Mouse (Mus musculus) ES-E14 (cell line): ENCODE measurements at regions not wholly inside any gene's neighbourhood (a gene's known extent, or its start where the extent isn't known, plus 50 kb on each side); places are given as distances from the start of the nearest gene placed in this dataset.

ENCODE experiments used
- CHD2 ChIP-seq: IDR thresholded peaks from 2 replicates; pipeline ENCODE4 v1.6.1; 2014; ENCODE audit warnings: mild to moderate bottlenecking, low read depth, low read length, inconsistent platforms
- HCFC1 ChIP-seq: IDR thresholded peaks from 2 replicates; pipeline ENCODE4 v1.6.1; 2012; ENCODE audit warnings: low read length, inconsistent platforms, borderline replicate concordance; ENCODE audit not compliant: insufficient read depth
- MAFK ChIP-seq: IDR thresholded peaks from 2 replicates; pipeline ENCODE4 v1.6.1; 2014; ENCODE audit warnings: mild to moderate bottlenecking, low read depth, low read length, inconsistent platforms; ENCODE audit not compliant: insufficient read depth
- ZC3H11A ChIP-seq: IDR thresholded peaks from 2 replicates; pipeline ENCODE4 v1.6.1; 2012; ENCODE audit warnings: low read depth, mild to moderate bottlenecking, inconsistent platforms, low read length, borderline replicate concordance
- ZNF384 ChIP-seq: IDR thresholded peaks from 2 replicates; pipeline ENCODE4 v1.6.1; 2012; ENCODE audit warnings: low read depth, low read length, inconsistent platforms

DNA sequence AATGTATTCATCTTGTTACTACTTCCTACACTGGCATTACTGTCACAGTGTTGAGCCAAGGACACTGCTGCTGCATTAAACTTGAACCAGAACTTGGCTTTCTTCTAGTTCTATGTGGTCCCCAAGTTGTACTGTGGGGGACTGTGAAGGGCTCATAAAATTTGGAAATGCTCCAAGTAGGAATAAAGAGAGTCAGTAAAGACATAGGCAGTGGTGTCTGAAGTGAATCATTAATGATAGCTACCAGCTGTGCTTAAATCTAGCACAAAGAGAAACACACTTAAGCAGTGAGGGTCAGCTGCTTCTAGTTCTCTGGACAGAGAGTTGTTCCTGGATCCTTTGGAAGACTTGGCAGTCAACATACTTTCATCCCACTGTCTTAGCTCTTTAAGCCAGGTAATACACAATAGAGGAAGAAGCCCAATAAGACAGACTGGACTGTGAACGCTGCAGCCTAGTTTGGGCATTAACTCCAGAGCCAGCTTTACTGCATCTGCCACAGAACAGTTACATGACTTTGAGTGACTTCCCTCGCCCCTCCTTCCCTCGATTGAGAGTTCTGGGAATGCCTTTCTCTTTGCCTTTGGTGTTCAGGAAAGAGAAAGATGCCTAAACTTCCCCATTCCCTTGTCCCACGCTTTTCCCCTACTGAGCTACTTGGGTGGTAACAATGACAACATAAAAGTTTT lies 1325.2 kb upstream of the Lrrc6 start:
- no peak for TF ChIP-seq ZC3H11A
- TF ChIP-seq ZNF384: no peak
- TF ChIP-seq HCFC1: no peak
- TF ChIP-seq CHD2: no peak
- TF ChIP-seq MAFK: no peak
